Mouse (Mus musculus) gastrocnemius, postnatal 36 days (tissue): ENCODE data around the gene Hcn4. TPM values are rescaled to one million over a fixed set of nuclear protein-coding genes. Genes with fewer than 3 reads are reported as not detected.

Experiments
- total RNA-seq, 2 experiments: library from RNA; stranded (reverse); gene quantifications; 2 replicates each; pipeline ENCODE4 v1.2.3; 2021

The Hcn4 gene
- total RNA-seq, 2 experiments from 2014 or later: 1.4 to 1.8 TPM

Other genes with a start within 250 kb of the Hcn4 start
- 100 to 1,000 TPM; 106 to 112 TPM for gene Nptn, start 241.2 kb upstream of the Hcn4 start, total RNA-seq
- gene Rec114, start 79.4 kb upstream of the Hcn4 start, total RNA-seq: not detected
- gene Neo1, start 213.0 kb downstream of the Hcn4 start, total RNA-seq: 10 to 100 TPM; 23.7 to 31.1 TPM